Mouse (Mus musculus): ENCODE results near the gene Cnpy3. TPM values are rescaled to one million over a fixed set of nuclear protein-coding genes. Genes with fewer than 3 reads are reported as not detected.
A peak's percentile ranks its signal among the peaks of the same experiment; 100 is the strongest.

Cnpy3 gene
- total RNA-seq, 2 experiments from 2014 or later, result 8.3 to 9.3 TPM

- Histone ChIP-seq H3K4me3 (peak overlapping the region; percentile 87), H3K27ac (peak overlapping the region; percentile 91)
- no peak for TF ChIP-seq CTCF (IDR thresholded peaks at IDR 0.05)
- DNase-seq, result no peak
- intact Hi-C loops (cut with DNase I), result loop anchor here (5.0 kb wide), 1 partner anchor 69 kb away; the partner anchor contains the start of gene Klhdc3
These were observed 789 bp downstream of the Cnpy3 start for GRCm38 (mm10) chr17:46751056-46751793.

- Histone ChIP-seq H3K27ac (peak overlapping the region; percentile 91; the same call in 1 of the 2 replicates), H3K4me3 (peak overlapping the region; percentile 87)
- no peak for DNase-seq
- TF ChIP-seq CTCF (IDR thresholded peaks at IDR 0.05), result no peak
- intact Hi-C loops (cut with DNase I), result loop anchor here (5.0 kb wide), 1 partner anchor 68 kb away; the partner anchor contains the start of gene Klhdc3
These were observed 1.4 kb downstream of the Cnpy3 start for GRCm38 (mm10) chr17:46750580-46750979.

GRCm38 (mm10) chr17:46749282-46749681 lies 2.7 kb downstream of the Cnpy3 start:
- intact Hi-C loops (cut with DNase I), result no loop called here
- no peak overlapping the region for H3K4me3 ChIP-seq
- no peak overlapping the region for H3K27ac ChIP-seq
- no peak for TF ChIP-seq CTCF (IDR thresholded peaks at IDR 0.05)
- no peak for DNase-seq

GRCm38 (mm10) chr17:46747806-46748205 lies 4.2 kb downstream of the Cnpy3 start:
- TF ChIP-seq CTCF (IDR thresholded peaks at IDR 0.05), result no peak
- no peak overlapping the region for H3K4me3 ChIP-seq
- intact Hi-C loops (cut with DNase I), result no loop called here
- DNase-seq, result no peak
- no peak overlapping the region for H3K27ac ChIP-seq

GRCm38 (mm10) chr17:46747234-46747633 lies 4.8 kb downstream of the Cnpy3 start:
- DNase-seq, result no peak
- intact Hi-C loops (cut with DNase I), result no loop called here
- no peak overlapping the region for H3K4me3 ChIP-seq
- no peak overlapping the region for H3K27ac ChIP-seq
- no peak for TF ChIP-seq CTCF (IDR thresholded peaks at IDR 0.05)

- Histone ChIP-seq H3K27ac (no peak overlapping the region), H3K4me3 (no peak overlapping the region)
- intact Hi-C loops (cut with DNase I), result no loop called here
- TF ChIP-seq CTCF (IDR thresholded peaks at IDR 0.05), result no peak
- no peak for DNase-seq
These were observed 6.5 kb downstream of the Cnpy3 start for GRCm38 (mm10) chr17:46745506-46745905.

GRCm38 (mm10) chr17:46742986-46743385 lies 9.0 kb downstream of the Cnpy3 start:
- H3K27ac ChIP-seq, result no peak overlapping the region
- no peak for TF ChIP-seq CTCF (IDR thresholded peaks at IDR 0.05)
- intact Hi-C loops (cut with DNase I), result no loop called here
- H3K4me3 ChIP-seq, result no peak overlapping the region
- DNase-seq, result no peak

GRCm38 (mm10) chr17:46741305-46741704 lies 10.7 kb downstream of the Cnpy3 start:
- DNase-seq, result no peak
- intact Hi-C loops (cut with DNase I), result no loop called here
- Histone ChIP-seq H3K27ac (no peak overlapping the region), H3K4me3 (no peak overlapping the region)
- TF ChIP-seq CTCF (IDR thresholded peaks at IDR 0.05), result no peak

- peak; percentile 51 for TF ChIP-seq CTCF (IDR thresholded peaks at IDR 0.05)
- H3K4me3 ChIP-seq, result no peak overlapping the region
- no peak overlapping the region for H3K27ac ChIP-seq
- DNase-seq, result no peak
- intact Hi-C loops (cut with DNase I), result no loop called here
These were observed 15.9 kb downstream of the Cnpy3 start for GRCm38 (mm10) chr17:46736160-46736559.

- H3K27ac ChIP-seq, result no peak overlapping the region
- no peak for TF ChIP-seq CTCF (IDR thresholded peaks at IDR 0.05)
- intact Hi-C loops (cut with DNase I), result no loop called here
- DNase-seq, result no peak
- H3K4me3 ChIP-seq, result no peak overlapping the region
These were observed 16.7 kb downstream of the Cnpy3 start for GRCm38 (mm10) chr17:46735287-46735686.

- DNase-seq, result no peak
- intact Hi-C loops (cut with DNase I), result no loop called here
- H3K4me3 ChIP-seq, result no peak overlapping the region
- no peak overlapping the region for H3K27ac ChIP-seq
- no peak for TF ChIP-seq CTCF (IDR thresholded peaks at IDR 0.05)
These were observed 18.0 kb downstream of the Cnpy3 start for GRCm38 (mm10) chr17:46734055-46734454.

GRCm38 (mm10) chr17:46728904-46729318 lies 23.1 kb downstream of the Cnpy3 start, which contains the start of gene Gnmt:
Gene Gnmt, minus strand, starts transcription at chr17:46729168.
- DNase-seq, result no peak
- H3K4me3 ChIP-seq, result peak within 1 kb of the TSS; percentile 42
- intact Hi-C loops (cut with DNase I), result no loop called here
- H3K27ac ChIP-seq, result 0 out of 2 replicates have a peak within 1 kb of the TSS, but pooled peaks have one; percentile 10
- no peak for TF ChIP-seq CTCF (IDR thresholded peaks at IDR 0.05)

GRCm38 (mm10) chr17:46728496-46728895 lies 23.5 kb downstream of the Cnpy3 start:
- no peak for DNase-seq
- H3K4me3 ChIP-seq, result peak overlapping the region; percentile 42
- intact Hi-C loops (cut with DNase I), result no loop called here
- no peak for TF ChIP-seq CTCF (IDR thresholded peaks at IDR 0.05)
- H3K27ac ChIP-seq, result 0 out of 2 replicates have a peak overlapping the region, but pooled peaks have one; percentile 10

- intact Hi-C loops (cut with DNase I), result no loop called here
- no peak overlapping the region for H3K4me3 ChIP-seq
- peak; percentile 47 for TF ChIP-seq CTCF (IDR thresholded peaks at IDR 0.05)
- no peak for DNase-seq
- no peak overlapping the region for H3K27ac ChIP-seq
These were observed 24.0 kb downstream of the Cnpy3 start for GRCm38 (mm10) chr17:46728021-46728420.
